Mouse (Mus musculus) cerebellum, adult 18-20 months (tissue): ENCODE results near the gene Ankrd23.
A peak's percentile ranks its signal among the peaks of the same experiment; 100 is the strongest.

Source experiments
- DNase-seq, 2 experiments: peaks; one replicate each; pipeline ENCODE4 v3.0.0; 2021

Ankrd23 gene

DNA sequence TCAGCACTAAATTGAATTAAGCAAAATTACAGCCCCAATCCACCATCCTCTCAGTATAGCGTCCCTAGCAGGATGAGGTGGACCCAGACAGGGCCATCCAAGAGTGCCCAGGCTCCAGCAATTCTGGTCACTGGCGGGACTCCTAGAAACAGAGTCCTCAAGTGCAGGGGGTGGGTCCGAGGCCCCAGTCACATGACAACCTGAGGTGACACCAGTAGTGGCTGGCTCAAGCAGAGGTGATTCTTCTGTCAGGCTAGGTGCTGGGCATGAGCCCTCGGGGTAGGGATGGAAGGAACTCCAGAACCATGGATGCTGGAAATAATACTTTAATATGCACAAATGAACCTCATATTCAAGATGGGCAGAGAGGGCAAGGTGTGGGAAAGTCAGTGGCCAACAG lies 25.7 kb upstream of the Ankrd23 start:
- DNase-seq: no peak

GRCm38 (mm10) chr1:36560903-36561302 lies 24.2 kb upstream of the Ankrd23 start:
- no peak for DNase-seq

- no peak for DNase-seq
Measured at GRCm38 (mm10) chr1:36559888-36560287, 23.2 kb upstream of the Ankrd23 start.

- DNase-seq: no peak
Measured at GRCm38 (mm10) chr1:36559256-36559655, 22.6 kb upstream of the Ankrd23 start.

GRCm38 (mm10) chr1:36558031-36558993 lies 21.6 kb upstream of the Ankrd23 start, which contains the start of gene Sema4c:
Sema4c (minus strand) TSS chr1:36558349.
- peak; percentile 71 to 78 for DNase-seq

DNA sequence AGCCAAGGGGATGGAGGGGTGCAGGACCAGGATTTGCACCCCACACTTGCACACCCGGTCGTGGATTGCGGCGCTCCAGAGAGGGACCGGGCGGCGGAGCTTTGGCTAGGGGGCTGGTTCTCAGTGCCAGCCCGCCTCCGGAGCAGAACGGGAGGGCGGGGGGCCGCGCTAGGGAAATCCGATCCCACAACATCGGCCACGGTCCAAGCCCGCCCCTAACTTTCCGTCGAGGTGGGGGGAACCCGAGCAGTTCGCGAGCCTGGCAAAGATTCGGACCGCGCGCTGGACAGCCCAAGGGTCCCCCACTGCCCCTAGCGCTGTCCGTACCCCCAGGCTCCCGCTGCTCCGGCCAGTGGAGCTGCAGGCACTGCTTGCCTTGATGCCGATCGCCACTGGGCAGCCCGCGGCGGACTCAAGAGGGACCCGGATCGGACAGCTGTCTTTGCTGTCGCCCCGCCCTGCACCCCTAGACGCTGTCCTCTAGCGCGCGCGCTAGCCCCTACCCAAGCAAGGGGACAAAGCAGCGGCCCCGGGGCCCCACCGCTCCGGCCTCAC lies 20.9 kb upstream of the Ankrd23 start:
- DNase-seq: peak; percentile 62 to 77

DNA sequence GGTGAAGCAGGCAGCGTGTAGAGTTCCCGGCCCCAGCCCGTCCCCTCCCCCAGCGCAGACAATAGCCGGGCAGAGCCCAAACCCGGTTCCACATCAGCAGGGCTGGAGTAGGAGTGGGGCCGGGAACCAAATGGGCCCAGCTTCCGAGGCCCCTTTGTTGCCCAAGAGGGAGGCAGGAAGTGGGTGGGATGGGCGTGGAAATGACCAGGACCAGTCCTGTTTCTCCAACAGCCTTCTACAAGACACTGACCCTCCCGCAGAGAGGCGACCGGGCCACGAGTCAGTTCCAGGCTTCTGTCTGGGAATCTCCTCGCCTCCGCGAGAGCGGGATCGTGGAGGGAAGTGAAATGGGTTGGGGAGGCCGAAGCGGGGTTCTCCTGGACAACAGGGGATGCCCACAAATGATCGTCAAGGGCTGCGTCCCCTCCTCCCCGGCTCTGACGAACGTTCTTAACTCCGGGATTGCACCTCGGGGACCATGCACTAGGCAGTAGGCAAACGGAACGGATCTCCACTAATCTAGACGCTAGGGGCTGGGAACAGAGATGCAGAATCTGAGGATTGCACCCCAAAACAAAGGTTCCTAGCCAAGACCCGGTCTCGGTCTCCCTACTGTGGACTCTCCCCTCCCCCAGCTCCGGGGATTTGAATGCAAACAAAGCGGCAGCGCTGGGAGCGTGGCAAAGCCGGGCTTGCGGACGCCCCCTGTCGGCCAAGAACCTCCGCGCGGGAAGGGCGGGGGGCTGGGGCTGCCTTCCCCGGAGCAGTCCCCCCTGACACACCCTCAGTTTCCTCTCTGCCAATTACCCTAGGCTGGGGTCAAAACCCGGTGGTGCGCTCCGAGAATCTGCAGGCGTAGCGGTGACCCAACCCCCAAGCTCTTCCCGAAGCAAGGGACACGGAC lies 20.1 kb upstream of the Ankrd23 start:
- DNase-seq: peak; percentile 94 to 97

GRCm38 (mm10) chr1:36555798-36556395 lies 19.2 kb upstream of the Ankrd23 start:
- DNase-seq: peak; percentile 58 to 61

GRCm38 (mm10) chr1:36554633-36555399 lies 18.1 kb upstream of the Ankrd23 start:
- no peak for DNase-seq

DNA sequence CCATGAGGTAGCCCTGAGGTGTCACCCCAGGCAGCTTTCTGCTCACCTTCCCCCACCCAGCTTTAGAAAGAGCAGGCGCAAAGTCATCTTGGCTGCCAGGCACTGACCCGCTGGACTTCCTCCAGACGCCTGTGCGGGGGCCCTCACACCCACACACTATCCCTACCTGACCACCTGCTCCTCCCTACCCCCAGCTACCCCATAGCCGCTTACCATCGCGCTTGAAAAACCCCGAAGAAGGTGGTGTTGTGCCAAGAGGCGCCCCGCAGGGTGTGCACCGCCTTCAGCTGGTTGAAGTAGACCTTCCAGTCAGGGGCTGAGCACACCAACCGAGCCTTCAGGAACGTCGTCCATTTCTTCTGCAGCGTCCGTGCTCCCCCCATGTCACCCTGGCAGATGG lies 15.8 kb upstream of the Ankrd23 start:
- DNase-seq: peak; percentile 78 to 81

DNA sequence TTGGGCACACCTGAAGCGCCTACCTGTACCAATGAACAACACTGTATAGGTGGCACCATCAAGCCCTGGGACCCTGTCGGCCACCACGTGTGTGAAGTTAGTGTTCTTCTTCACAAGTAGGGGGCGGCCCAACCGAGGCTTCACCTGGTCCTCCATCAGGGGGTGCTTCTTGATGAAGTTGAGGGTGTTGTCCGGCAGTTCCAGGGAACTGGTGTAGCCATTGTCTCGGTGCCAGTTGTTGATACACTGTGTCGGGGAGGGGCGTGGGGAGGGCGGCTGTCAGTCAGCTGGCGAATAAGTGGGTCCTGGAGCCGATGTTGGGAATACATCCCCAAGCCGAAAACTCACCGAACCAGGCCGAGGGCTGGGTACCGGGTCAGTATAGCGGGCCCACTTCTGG lies 15.2 kb upstream of the Ankrd23 start:
- DNase-seq: peak in 1 of 2 experiments; percentile 40

DNA sequence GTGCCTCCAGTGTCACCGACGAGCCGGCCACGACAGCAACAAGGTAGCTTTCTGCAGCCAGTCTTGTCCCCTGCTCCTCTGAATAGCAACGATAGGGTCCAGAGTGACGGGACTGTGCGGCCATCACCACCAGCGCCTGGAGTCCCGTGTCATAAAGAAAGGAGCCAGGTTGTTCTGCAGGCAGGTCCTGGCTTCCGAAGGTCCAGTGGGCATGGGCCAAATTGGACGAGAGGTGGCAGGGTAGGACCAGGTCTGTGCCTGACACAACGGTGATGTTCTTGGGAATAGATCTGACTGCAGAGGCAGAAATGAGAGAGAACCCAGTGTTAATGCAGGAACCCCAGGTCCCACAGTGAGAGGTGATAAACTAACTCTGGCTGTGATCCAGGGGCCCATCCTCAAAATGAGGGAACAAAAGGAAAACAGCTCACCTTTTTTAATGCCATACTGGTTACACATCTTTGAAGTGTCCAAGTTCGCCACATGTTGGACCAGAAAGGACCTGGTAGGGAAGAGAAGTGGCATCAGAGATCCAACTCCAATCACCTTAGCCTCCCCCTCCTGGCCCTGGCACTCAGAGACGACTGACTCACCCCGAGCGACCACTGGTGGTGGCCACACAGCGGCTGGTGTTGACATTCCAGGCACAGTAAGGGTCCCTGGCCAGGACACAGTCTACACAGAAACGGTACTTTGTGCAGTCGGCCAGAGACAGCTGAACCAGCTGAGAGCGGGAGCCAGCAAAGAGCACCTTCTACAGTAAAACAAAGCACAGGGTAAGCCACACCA lies 13.6 kb upstream of the Ankrd23 start:
- DNase-seq: peak; percentile 62 to 72

DNA sequence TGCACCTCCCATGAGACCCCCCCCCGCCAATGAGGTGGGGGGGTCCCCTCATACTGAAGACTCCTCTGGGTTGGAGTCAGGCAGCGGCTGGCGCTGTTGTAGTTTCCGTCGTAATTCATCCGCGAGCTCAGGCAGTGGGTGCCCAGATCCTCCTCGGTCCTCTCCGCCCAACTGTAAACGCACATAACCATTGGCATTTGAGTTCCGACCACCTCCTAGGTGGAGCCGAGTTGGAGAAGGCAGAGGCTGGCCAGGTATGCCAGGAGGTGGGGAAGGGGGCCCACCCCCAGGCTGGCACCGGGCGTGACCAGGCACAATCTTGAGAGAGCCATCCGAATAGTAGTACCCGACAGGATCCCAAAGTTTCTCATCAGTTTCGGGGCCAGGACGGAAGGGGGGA lies 12.8 kb upstream of the Ankrd23 start:
- peak in 1 of 2 experiments; percentile 33 for DNase-seq

DNA sequence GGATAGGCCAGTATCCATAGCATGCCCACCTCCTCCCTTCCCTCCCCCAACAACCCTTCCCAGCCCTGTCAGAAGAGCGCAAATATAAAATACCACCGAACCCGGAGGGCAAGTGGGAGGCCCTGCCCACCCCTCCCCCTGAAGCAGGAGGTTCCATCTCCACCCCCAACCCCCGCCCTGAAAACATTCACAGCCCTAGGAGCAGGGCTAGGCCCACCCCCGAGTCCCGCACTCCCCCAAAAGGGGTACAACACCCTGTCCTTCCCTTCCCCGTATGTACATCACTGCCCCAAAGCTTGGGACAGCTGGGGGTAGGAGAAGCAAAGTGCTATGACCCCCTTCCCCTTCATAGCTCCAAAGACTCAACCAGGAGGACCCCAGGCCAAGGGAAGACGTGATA lies 12.1 kb upstream of the Ankrd23 start:
- DNase-seq: no peak

- peak; percentile 53 to 55 for DNase-seq
Measured at GRCm38 (mm10) chr1:36547981-36548598, 11.4 kb upstream of the Ankrd23 start.

DNA sequence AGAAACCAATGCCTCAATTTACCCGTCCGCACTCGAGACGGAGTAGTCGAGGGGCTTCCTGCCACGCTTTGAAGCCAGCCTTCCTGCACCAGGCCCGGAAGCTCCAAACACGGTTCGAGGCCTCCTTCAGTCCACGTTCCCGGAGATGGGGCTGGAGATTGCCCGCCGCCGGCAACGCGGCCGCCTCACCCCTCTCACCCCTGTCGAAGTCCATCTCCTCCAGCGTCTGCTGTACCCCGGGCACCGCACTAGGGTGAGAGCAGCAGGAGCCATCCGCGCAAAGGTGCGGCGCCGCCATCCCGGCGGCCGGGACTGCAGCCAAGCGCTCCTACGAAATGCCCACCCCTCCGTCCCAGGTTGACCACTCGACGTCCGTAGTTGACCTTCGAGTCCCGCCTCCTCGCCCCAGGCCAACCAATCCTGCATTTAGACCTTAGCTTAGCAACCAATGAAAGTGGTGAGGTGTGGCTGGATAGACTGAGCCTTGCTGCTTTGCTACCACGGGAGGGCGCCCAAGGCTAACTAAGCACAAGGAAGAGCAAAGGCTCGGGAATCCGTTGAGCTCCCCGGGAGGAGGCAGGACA lies 10.3 kb upstream of the Ankrd23 start, which contains the start of gene Ankrd39:
Gene Ankrd39 (minus strand): TSS at position 558 of the 584 bp plus-strand sequence.
- DNase-seq: peak; percentile 97 to 100

GRCm38 (mm10) chr1:36545845-36546600 lies 9.3 kb upstream of the Ankrd23 start:
- DNase-seq: peak; percentile 39 to 41

DNA sequence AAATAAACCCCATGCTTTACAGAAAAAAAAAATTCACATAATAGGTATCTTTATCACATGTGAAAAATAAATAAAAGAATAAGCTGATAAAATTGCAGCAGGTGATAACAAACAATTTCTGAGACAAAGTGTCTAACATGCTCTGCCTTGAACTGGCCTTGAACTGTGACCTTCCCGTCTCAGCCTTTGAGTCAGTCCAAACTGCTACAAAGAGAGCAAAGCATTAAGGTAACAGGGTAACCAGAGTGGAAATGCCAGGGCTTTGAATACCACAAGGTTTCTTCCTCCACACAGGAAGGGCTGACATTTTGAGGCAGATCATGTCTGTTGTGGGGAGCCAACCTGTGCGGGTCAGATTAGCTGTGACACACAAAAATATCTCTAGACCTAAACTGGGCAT lies 8.7 kb upstream of the Ankrd23 start:
- DNase-seq: peak in 1 of 2 experiments; percentile 11

GRCm38 (mm10) chr1:36542925-36543324 lies 6.2 kb upstream of the Ankrd23 start:
- peak in 1 of 2 experiments; percentile 9 for DNase-seq
